Mouse (Mus musculus) spleen, adult 10 weeks (tissue): ENCODE measurements around the gene Gm14443. TPM values are rescaled to one million over a fixed set of nuclear protein-coding genes. Genes with fewer than 3 reads are reported as not detected.

Experiments
- polyA plus RNA-seq: library from polyadenylated mRNA; stranded (reverse); fragments of 350-450 nt; fragmentation: Illumina TruSeq; extraction: RNeasy Lipid Tissue Mini Kit (QIAGEN cat#74804); gene quantifications from one replicate; pipeline ENCODE4 v1.2.3, GENCODE M21; 2015; ENCODE audit warnings: low replicate concordance; ENCODE audit not compliant: insufficient read depth

Gm14443 gene
- 0.81 TPM for polyA plus RNA-seq

GRCm38 (mm10) chr2:175175401-175176180 lies at the start of gene Gm14443:
Gene Gm14443, minus strand, starts transcription at chr2:175175871.

DNA sequence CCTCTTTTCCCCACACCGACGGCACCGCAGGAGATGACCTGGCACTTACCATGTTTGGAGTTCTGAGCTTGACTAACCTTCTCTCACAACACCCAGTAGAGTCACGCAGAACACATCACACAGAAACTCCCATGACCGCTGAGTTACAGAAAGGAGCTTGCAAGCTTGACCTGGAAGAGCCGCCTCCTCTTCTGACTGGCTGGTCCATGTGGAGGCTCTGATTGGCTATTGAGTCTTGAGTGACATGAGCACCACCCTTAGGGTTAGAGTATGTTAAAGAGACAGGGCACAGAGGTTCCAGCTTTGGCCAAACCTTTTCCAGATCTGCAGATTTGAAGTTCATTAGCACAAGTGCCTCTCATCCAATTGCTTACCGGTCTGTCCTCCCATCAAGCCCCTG lies 31.1 kb upstream of the Gm14443 start, which contains the start of gene Gm14391:
Gene Gm14391 (minus strand): TSS at position 186 of the 400 bp plus-strand sequence.

DNA sequence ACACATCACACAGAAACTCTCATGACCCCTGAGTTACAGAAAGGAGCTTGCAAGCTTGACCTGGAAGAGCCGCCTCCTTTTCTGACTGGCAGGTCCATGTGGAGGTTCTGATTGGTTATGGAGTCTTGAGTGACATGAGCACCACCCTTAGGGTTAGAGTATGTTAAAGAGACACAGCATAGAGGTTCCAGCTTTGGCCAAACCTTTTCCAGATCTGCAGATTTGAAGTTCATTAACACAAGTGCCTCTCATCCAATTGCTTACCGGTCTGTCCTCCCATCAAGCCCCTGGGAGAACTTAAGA lies 33.7 kb downstream of the Gm14443 start, which contains the start of gene Gm14399:
Gene Gm14399 (minus strand): TSS at position 20 of the 303 bp plus-strand sequence.

Other genes with a start within 250 kb of the Gm14443 start
- gene Gm14444, start 165.6 kb downstream of the Gm14443 start, polyA plus RNA-seq = not detected
- not detected for gene Gm14393, start 108.1 kb downstream of the Gm14443 start, polyA plus RNA-seq
- gene Gm14399, start 33.9 kb downstream of the Gm14443 start, polyA plus RNA-seq = 9.1 TPM
- 20.3 TPM for gene Gm14391, start 31.0 kb upstream of the Gm14443 start, polyA plus RNA-seq
- not detected for gene Gm14440, start 99.3 kb upstream of the Gm14443 start, polyA plus RNA-seq
- 39.7 TPM for gene Gm4631, start 162.3 kb upstream of the Gm14443 start, polyA plus RNA-seq
- gene Zfp968, start 196.6 kb upstream of the Gm14443 start, polyA plus RNA-seq = 12.5 TPM